Comparison of ENCODE assay signal across 12 mouse cellular contexts in genomic region chr10:120716391-120716790, GRCm38 (mm10).
A peak's percentile ranks its signal among the peaks of the same experiment; 100 is the strongest.
DNase-seq lines count a peak whose midpoint lies in the region; ATAC-seq and TF ChIP-seq lines count a peak whose summit lies in the region.
"Had no signal": no experiment of that assay in that cellular context is flagged by ENCODE, and none has a peak within 500 bp of the region (broad histone marks: within the 10 kb centered on the region; RNA-seq: fewer than 3 reads in every experiment).

No protein-coding gene starts in this region.

- TF ChIP-seq CTCF in layer of hippocampus, adult 2 months (conservative IDR thresholded peaks at IDR 0.05), result peak; percentile 33

- WGBS in intestine, embryonic 14.5 days, result 67% methylated on average over 6 of the region's 6 CpGs
- 71% methylated on average over 6 of the region's 6 CpGs for WGBS in stomach, embryonic 14.5 days
- WGBS in forebrain, embryonic 10.5 days, result 66% methylated on average over 6 of the region's 6 CpGs

- H3K9ac ChIP-seq in intestine, embryonic 14.5 days (ENCODE audit: low read length), result no peak overlapping the region
- H3K9ac ChIP-seq in stomach, embryonic 14.5 days (replicated peaks; ENCODE audit: low read depth, low read length), result no peak overlapping the region
- H3K9ac ChIP-seq: neural tube, embryonic 12.5 days had no signal

- no peaks in the 10 kb centered on the region for H3K9me3 ChIP-seq in intestine, embryonic 14.5 days (ENCODE audit: control insufficient read depth, low read length)
- no peaks in the 10 kb centered on the region for H3K9me3 ChIP-seq in stomach, embryonic 14.5 days (ENCODE audit: control insufficient read depth, low read depth, low read length)
- H3K9me3 ChIP-seq in forebrain, embryonic 10.5 days, result no peaks in the 10 kb centered on the region
- H3K9me3 ChIP-seq: neural tube, embryonic 12.5 days had no signal

- DNase-seq in layer of hippocampus, adult 2 months (ENCODE audit: low spot score in 2 of 2), result no peak
- DNase-seq in layer of hippocampus, adult 11-12 months (ENCODE audit: low spot score), result no peak
- DNase-seq in NIH3T3 (ENCODE audit: low read depth), result peak; percentile 52
- DNase-seq in intestine, embryonic 14.5 days (ENCODE audit: low spot score), result no peak
- DNase-seq in forebrain, embryonic 10.5 days (ENCODE audit: extremely low spot score, low spot score), result no peak
- DNase-seq in left cerebral cortex, postnatal 10 days (ENCODE audit: extremely low spot score in 1 of 2, low spot score in 2 of 2), result no peak
- DNase-seq: kidney, adult 8-10 months; right cerebral cortex, postnatal 14 days; thymus, adult 18-20 months had no signal

- H3K36me3 ChIP-seq in intestine, embryonic 14.5 days (ENCODE audit: control insufficient read depth, insufficient read depth, low read length), result no peaks in the 10 kb centered on the region
- no peaks in the 10 kb centered on the region for H3K36me3 ChIP-seq in stomach, embryonic 14.5 days (ENCODE audit: control insufficient read depth, insufficient read depth, low read length)
- H3K36me3 ChIP-seq in forebrain, embryonic 10.5 days (replicated peaks), result no peaks in the 10 kb centered on the region
- H3K36me3 ChIP-seq: neural tube, embryonic 12.5 days had no signal

- H3K4me1 ChIP-seq in intestine, embryonic 14.5 days (replicated peaks; ENCODE audit: control insufficient read depth, insufficient read depth, low read length), result peaks cover 30% of the 10 kb centered on the region
- H3K4me1 ChIP-seq in stomach, embryonic 14.5 days (ENCODE audit: control insufficient read depth, insufficient read depth, low read length), result peaks cover 18% of the 10 kb centered on the region
- peaks cover 37% of the 10 kb centered on the region for H3K4me1 ChIP-seq in forebrain, embryonic 10.5 days

- intact Hi-C loops in left cerebral cortex, postnatal 10 days (cut with DNase I), result no loop called here

- no peaks in the 10 kb centered on the region for H3K27me3 ChIP-seq in intestine, embryonic 14.5 days (replicated peaks; ENCODE audit: control insufficient read depth, insufficient read depth, low read length)
- no peaks in the 10 kb centered on the region for H3K27me3 ChIP-seq in stomach, embryonic 14.5 days (ENCODE audit: control insufficient read depth, insufficient read depth, low read length)
- peaks cover 6% of the 10 kb centered on the region; the same call in 1 of the 2 replicates for H3K27me3 ChIP-seq in forebrain, embryonic 10.5 days (ENCODE audit: poor library complexity, severe bottlenecking)
- H3K27me3 ChIP-seq: neural tube, embryonic 12.5 days had no signal

- no peak for ATAC-seq in intestine, embryonic 14.5 days (replicated peaks; ENCODE audit: low FRiP score, low TSS enrichment, low read depth)
- no peak for ATAC-seq in stomach, embryonic 14.5 days (ENCODE audit: insufficient number of reproducible peaks, insufficient read depth, low FRiP score, low read depth)
- ATAC-seq: forebrain, embryonic 14.5 days had no signal

- no peak overlapping the region for H3K4me3 ChIP-seq in layer of hippocampus, adult 2 months
- no peak overlapping the region for H3K4me3 ChIP-seq in intestine, embryonic 14.5 days (ENCODE audit: low read depth, low read length)
- H3K4me3 ChIP-seq in stomach, embryonic 14.5 days (ENCODE audit: low read depth, low read length), result no peak overlapping the region
- H3K4me3 ChIP-seq in forebrain, embryonic 10.5 days, result no peak overlapping the region
- H3K4me3 ChIP-seq: neural tube, embryonic 12.5 days had no signal

- H3K4me2 ChIP-seq in intestine, embryonic 14.5 days (ENCODE audit: low read length), result peak overlapping the region; percentile 24
- H3K4me2 ChIP-seq in stomach, embryonic 14.5 days (replicated peaks; ENCODE audit: low read depth, low read length), result no peak overlapping the region
- H3K4me2 ChIP-seq: neural tube, embryonic 12.5 days had no signal

- H3K27ac ChIP-seq in layer of hippocampus, adult 2 months, result no peak overlapping the region
- peak overlapping the region; percentile 73 for H3K27ac ChIP-seq in intestine, embryonic 14.5 days (ENCODE audit: low read depth)
- peak overlapping the region; percentile 80 for H3K27ac ChIP-seq in stomach, embryonic 14.5 days (ENCODE audit: low read length)
- no peak overlapping the region for H3K27ac ChIP-seq in forebrain, embryonic 10.5 days
- H3K27ac ChIP-seq: neural tube, embryonic 12.5 days had no signal

Comparison
In these comparisons a context has a peak if more than half of its experiments do, and no peak if none do; other contexts are left out.
1. H3K27ac ChIP-seq: peak in intestine, embryonic 14.5 days (single experiment) and stomach, embryonic 14.5 days (single experiment); none in layer of hippocampus, adult 2 months (single experiment) and forebrain, embryonic 10.5 days (single experiment).